Comparison of ENCODE assay signal across 8 mouse cellular contexts in the genomic region with DNA sequence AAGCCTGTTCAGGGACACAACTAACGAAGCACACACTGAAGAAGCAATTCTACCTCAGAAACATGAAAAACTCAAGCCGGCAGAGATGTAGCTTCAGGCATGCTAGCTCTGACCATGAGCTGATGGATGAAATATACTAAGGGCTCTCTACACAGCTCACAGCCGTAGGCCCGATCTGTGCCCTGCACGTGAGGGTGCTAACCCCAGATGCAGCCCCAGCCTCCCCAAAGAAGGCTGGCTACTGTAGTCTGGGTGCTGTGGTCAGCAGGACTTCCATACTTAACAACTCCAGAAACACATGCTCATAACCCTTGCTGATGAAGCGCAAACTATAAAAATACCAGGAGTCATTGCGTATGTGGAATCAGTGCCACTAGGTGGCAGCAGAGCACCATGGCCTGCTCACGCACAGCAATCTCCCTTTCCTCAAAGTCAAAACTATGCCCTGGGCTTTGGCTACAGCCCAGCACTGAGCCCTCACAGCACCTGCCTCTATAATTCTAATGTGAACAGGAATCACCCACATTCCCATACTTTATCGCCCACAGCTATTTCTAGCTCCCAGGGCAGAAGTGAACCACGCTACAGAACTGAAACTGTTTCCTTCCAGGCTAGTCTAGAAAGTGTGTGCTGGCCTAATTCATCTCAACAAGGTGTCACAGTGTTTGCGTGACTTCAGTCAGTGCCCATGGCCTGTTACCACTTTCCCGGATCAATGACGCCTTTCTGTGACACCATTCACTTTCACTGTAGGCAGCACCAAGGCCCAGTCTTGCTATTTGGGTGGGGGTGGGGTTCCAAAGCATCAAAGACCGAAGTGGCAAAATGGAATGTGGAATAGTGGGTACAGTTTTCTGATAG.
DNase-seq lines count a peak whose midpoint lies in the region; ATAC-seq and TF ChIP-seq lines count a peak whose summit lies in the region.

No protein-coding gene starts in this region.

- H3K4me2 ChIP-seq in liver, embryonic 12.5 days: no peak overlapping the region
- no peak overlapping the region for H3K4me2 ChIP-seq in midbrain, postnatal 0 days (ENCODE audit: low read depth, low read length, poor library complexity, severe bottlenecking)

- DNase-seq in liver: peak; percentile 74
- peak; percentile 76 for DNase-seq in embryo, embryonic 11.5 days (ENCODE audit: low read depth, low spot score)
- DNase-seq in kidney, adult 11 months: peak; percentile 75
- DNase-seq in left cerebral cortex, postnatal 4 days: peak; percentile 91
- DNase-seq in midbrain, postnatal 0 days (ENCODE audit: low spot score): peak; percentile 92
- DNase-seq in spleen, postnatal 10 days (ENCODE audit: low spot score in 2 of 2): peak; percentile 55 to 81

- H3K36me3 ChIP-seq in liver, embryonic 12.5 days: no peaks in the 10 kb centered on the region
- H3K36me3 ChIP-seq in midbrain, postnatal 0 days (ENCODE audit: insufficient read depth, low read length): no peaks in the 10 kb centered on the region

- H3K27me3 ChIP-seq in liver, embryonic 12.5 days (replicated peaks): no peaks in the 10 kb centered on the region
- no peaks in the 10 kb centered on the region for H3K27me3 ChIP-seq in midbrain, postnatal 0 days (ENCODE audit: insufficient read depth, low read length)

- intact Hi-C loops in left cerebral cortex, postnatal 4 days (cut with DNase I): loop anchor here (5.0 to 10.0 kb wide), 3 partner anchors 187 to 419 kb away; partner anchors contain the start of gene Pofut2

- no peak overlapping the region for H3K27ac ChIP-seq in liver, embryonic 12.5 days
- H3K27ac ChIP-seq in midbrain, postnatal 0 days (ENCODE audit: low read depth, low read length): 0 out of 2 replicates have a peak overlapping the region, but pooled peaks have one; percentile 6

- no peaks in the 10 kb centered on the region for H3K4me1 ChIP-seq in liver, embryonic 12.5 days
- H3K4me1 ChIP-seq in midbrain, postnatal 0 days (ENCODE audit: insufficient read depth, low read length): no peaks in the 10 kb centered on the region

- 49% methylated on average over 14 of the region's 14 CpGs for WGBS in liver, embryonic 12.5 days (ENCODE audit: insufficient replicate concordance)
- 59% methylated on average over 14 of the region's 14 CpGs for WGBS in midbrain, postnatal 0 days

- ATAC-seq in liver, embryonic 12.5 days: no peak
- ATAC-seq in granulocyte monocyte progenitor cell, adult 5-6 weeks (replicated peaks; ENCODE audit: poor library complexity, severe bottlenecking): peak; percentile 92
- ATAC-seq in midbrain, postnatal 0 days (ENCODE audit: low FRiP score): peak; percentile 62; the same call in 1 of the 2 replicates

- H3K4me3 ChIP-seq in liver, embryonic 12.5 days: no peak overlapping the region
- no peak overlapping the region for H3K4me3 ChIP-seq in midbrain, postnatal 0 days (ENCODE audit: low read depth, low read length)

- peak; percentile 100 for TF ChIP-seq CTCF in midbrain, postnatal 0 days (IDR thresholded peaks at IDR 0.05)

- no peaks in the 10 kb centered on the region for H3K9me3 ChIP-seq in liver, embryonic 12.5 days (replicated peaks)
- H3K9me3 ChIP-seq in midbrain, postnatal 0 days (ENCODE audit: low read length): no peaks in the 10 kb centered on the region

- no peak overlapping the region for H3K9ac ChIP-seq in liver, embryonic 12.5 days
- no peak overlapping the region for H3K9ac ChIP-seq in midbrain, postnatal 0 days (replicated peaks; ENCODE audit: low read length, poor library complexity, severe bottlenecking)
